Mouse (Mus musculus): ENCODE data around the gene Nexn.
"Not testable (repeated sequence)": the region's sequence is repeated elsewhere in the genome, so short reads cannot be mapped to it uniquely, and the experiment has no call there.

The Nexn gene

DNA sequence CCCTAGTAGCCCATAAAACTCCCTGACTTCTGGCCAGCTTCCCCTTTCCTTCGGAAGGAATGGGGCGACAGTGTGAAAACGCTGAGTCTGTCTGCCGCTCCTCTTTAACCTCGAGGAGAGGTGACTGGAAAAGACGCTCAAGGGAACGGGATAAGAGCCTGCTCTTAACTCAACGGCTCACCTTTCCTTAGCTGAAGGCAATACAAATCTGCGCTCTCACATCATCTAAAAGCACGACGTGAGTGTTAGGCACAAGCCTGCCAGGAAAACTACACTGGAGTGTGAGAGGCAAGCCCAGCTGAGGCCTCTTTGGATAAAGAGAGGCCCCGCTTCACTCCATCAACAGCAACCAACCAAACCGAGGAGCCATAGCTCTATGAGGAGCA, at the start of gene Nexn:
Gene Nexn, minus strand, starts transcription at position 315 of the 386 bp plus-strand sequence.
- no peak for DNase-seq

DNA sequence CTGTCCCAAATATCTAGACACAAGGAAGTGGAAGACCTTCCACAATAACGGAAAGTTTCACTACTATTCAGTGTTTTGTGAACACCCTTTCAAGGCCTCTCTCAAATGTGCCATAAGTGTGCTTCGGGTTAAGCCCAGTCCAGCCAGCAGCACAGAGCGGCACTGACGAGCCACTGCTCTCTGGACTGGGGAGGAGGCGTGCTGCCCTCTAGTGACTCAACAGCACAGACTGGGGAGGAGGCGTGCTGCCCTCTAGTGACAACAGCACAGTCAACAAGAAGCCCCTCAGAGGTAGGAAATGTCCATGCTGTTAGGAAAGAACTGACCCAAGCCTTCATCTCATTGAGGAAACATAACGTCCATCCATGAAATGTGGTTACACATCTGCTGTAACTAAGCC, 49.5 kb upstream of the Nexn start:
- peak; percentile 79 for DNase-seq

DNA sequence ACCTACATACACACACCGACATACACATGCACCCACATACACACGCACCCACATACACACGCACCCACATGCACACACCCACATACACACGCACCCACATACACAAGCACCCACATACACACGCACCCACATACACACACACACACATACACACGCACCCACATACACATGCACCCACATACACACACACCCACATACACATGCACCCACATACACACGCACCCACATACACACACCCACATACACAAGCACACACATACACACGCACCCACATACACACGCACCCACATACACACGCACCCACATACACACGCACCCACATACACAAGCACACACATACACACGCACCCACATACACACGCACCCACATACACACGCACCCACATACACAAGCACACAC, 48.5 kb upstream of the Nexn start:
- not testable (repeated sequence) for DNase-seq

DNA sequence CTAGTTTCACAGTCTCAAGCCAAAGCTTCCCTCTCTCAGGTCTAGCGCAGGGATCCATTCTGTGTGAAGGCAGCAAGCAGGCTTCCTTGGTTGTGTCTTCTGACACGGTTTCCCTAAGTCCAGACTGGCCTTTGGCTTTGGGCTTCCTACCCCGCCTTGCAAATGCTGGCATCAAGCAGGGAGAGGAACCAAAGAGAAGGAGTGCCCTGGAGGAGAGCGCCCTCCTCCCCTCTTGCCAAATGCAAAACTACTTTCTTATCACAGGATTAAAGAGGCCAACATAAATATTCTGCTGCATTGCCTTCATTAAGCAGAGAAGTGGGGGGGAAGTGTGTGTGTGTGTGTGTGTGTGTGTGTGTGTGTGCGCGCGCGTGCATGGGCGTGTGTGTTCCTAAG, 43.1 kb upstream of the Nexn start:
- DNase-seq: no peak

DNA sequence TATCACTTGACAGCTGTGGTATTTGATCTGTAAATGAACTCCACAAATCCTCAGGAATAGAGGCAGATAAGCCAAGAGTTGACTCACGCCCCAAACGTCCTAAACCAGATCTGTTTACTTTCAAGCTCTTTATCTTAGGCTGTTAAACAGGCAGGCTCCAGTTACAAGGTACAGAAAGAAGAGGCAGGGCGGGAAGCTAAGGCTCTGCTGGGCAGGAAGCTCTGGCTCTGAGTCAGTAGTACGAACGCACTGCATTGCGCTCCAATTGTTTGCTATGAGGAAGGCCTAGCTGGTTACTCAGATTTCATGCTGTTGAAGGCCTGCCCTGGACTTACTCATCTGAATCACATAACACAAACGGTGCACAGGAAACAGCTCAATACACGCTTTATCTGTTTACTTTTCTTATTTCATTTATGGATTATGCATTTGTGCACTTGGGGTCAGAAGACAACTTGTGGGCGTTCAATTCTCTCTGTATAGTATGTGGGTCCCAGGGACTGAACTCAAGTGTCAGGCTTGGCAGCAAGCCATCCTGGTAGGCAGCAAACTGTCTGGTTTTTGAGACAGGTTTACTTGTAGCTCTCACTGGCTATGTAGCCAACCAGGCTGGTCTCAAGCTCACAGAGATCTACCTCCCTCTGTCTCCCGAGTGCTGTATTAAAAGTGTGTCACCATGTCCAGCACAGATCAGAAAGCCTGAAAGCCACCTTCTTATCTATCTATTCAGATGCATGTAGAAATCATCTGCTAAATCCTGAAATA, 42.5 kb upstream of the Nexn start:
- DNase-seq: no peak

DNA sequence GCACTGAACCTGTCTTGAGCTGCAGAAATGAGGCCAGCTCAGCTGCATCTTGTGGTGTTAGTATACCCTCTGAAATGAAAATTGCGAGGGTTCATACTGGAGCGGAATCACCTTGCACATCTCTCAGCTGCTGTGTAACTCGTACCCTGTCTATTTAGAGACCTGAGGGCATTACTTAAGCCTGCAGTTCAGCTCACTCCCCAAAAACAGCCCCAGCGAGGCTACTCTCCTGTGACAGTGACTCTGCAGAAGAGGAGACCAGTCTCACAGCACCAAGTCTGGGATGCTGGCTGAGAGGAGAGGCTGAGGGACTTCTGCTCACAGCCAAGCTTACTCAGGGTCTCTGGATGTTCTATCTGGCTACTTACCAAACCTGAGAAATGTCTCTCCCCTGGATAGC, 39.8 kb upstream of the Nexn start:
- no peak for DNase-seq

DNA sequence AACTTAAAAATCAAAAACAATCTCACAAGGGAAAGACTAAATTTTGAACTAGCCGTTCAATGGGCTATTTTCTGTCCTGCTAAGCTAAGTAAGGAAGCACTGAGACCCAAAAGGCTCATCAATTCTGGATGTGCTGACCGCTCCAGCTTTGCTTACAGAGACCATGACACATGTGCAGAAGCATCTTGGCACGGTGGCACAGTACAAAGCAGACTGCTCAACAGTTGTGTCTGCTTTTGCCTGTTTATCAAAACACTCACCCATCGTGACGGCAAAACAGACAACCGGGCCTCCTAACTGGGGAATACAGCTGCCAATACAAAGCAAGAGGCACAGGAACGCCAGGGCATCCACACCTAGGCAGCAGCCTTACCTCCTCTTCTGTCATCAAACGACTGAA, 38.9 kb upstream of the Nexn start:
- DNase-seq: no peak

DNA sequence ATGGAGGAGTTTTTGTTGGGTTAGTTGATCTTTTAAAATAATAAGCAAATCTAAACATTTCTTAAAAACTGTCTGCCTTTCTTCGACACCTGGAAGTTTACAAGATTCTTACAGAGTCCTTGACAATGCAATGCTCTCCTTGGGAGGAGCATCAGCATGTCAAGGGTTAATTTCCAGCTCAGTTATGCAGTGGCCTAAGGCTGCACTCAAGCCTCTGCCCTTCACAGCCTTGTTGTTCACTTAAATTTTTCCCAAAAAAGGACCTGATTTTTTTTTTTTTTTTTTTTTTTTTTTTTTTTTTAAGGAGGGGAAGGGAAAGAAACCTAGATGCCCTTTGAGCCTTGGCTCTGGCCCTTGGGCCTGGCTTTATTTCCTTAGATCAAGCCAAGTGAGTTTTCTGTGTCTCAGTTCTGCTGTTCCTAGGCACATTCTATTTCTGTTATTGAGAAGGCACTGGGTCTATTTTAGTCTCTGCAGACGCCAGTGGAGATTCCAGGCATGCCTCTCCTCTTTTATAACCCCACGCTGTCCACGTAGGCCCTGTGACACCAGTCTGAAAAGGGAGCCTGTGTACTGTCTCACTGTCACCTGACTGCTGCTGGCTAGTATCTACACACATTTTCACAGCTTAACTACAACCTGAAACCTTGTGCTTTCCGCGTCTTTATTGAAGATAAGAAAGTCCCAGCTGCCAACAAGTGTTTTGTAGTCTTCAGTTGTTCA, 38.1 kb upstream of the Nexn start:
- no peak for DNase-seq

DNA sequence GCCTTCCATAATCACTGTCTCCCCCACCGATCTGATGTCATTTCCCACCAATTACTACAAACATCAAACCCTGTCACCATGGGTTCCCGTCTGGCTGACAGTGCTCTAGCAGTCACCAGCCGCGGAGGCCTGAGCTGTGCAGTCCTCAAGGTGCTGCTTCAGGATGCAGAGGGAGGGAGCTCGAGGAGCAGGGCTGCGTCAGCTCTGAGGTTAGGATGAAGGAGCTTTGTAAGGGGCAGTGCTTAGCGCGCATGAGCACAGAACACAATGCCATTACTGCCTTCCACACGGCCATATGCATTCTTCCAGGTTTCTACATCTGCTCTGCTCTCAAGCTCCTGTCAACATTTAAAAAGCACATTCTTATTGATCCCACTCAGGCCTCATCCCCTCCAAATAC, 36.8 kb upstream of the Nexn start:
- no peak for DNase-seq

DNA sequence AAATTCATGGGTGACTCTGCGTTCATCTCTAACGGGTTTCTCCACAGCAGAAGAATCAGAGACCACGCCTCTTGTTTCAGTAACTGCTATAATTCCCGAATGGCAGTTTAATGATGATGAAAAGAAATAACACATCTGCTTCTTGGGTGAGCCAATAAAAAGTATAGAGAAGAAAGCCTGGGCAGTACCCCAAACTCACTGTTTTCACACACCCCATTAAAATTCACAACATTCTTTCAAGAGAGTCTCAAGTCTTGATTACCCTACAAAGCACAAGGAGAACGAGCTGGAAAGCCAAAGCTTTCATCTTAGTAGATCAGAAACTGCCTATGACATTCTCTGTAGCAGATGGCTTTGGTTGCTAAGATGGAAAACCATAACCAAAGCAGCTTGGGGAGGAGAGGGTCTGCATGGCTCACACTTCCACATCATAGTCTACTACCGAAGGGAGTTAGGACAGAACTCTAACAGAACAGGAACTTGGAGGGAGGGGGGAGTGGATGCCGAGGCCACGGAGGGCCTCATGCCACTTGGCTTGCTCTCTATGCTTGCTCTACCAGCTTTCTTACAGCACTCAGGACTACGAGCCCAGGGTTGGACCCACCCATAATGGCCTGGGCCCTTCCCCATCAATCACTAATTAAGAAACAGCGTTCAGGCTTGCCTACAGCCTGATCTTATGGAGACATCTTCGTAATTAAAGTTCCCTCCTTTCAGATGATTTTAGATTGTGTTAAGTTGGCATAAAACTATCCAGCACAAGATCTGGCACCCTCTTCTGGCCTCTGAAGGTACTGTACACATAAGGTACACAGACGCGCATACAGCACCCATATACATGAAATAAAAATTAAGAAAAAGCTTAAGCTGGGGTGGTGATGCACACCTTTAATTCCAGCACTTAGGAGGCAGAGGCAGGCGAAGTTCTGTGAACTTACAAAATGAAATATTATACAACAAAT, 34.5 kb upstream of the Nexn start:
- DNase-seq: no peak

DNA sequence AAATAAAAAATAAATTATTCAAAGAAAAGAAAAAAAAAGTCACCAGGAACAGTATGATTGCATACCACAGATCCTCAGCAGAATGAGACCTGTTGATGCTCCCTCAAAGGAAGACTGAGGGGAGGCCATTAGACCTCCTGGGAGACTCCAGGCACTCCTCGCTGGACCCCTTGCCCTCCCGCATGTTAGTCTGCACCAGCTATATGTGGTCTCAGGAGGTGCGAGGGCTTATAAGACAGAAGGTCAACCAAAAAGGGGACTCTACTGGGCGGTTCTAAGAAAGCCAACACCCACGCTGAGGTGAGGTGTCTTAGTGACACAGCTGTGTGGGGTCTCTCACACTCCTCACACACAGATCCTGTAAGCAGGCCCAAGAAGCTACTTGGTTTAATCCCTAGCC, 29.7 kb upstream of the Nexn start:
- DNase-seq: no peak

DNA sequence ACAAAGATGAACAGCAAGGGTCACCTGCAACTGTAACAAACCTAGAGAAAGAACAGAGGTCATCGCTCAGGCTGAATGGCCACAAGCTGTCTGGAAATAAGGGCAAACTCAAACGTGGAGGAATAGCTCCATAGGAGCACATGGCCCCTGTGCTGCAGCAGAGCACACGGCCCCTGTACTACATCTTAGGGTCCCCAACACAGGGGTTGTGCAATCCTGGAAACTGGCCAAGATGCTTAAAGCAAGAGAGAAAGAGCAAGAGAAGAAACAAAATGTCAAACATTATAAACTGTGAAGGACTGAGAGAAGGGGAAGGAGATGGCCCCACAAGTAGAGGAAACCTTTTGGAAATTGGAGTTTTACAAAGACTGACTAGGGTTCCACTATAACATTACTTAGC, 28.2 kb upstream of the Nexn start:
- DNase-seq: no peak

DNA sequence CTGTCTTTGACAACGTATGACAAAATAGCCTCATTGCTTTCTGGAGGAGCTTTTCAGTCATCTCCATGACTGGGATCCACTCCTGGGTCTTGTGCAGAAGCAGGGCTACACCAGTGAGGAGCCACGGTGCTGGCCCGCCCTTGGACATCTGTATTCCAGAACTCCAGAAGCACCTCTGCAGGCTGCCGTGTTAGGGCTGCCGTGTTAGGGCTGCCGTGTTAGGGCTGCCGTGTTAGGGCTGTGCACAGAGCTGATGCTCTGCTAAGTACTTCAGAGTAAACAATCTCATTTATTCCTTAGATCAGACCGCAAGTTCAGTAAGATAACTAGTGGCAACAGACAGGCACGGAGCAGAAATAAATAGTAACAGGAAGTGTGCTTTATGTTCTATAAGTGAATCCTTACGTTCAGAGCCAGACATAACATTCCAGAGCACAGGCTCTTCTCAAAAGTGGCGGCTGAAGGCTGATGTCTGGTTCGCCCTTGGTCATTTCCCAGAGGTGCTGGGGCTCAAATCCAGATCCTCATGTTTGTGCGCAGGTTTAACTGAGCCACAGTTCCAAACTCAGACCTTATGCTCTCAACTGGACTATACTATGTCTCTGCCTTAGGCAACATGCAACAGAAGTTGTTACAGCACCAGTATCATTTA, 27.5 kb upstream of the Nexn start:
- DNase-seq: no peak

DNA sequence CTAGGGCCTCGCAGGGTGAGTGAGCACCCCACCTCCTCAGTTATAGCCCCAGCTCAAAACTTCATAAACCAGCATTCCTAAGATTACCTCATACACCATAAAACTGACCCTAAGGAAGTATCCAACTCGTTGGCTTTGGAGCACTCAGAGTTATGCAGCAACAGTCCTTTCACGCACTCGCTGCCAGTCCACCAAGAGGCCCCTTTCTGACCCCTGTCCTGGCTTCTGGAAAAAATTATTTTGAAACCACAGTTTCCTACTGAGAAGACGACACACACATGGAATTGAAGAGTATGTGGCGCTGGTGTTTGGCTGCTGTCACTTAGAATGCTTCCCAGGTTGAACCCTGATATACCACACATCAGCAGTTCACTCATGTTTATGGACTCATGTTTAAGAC, 25.7 kb upstream of the Nexn start:
- DNase-seq: no peak

DNA sequence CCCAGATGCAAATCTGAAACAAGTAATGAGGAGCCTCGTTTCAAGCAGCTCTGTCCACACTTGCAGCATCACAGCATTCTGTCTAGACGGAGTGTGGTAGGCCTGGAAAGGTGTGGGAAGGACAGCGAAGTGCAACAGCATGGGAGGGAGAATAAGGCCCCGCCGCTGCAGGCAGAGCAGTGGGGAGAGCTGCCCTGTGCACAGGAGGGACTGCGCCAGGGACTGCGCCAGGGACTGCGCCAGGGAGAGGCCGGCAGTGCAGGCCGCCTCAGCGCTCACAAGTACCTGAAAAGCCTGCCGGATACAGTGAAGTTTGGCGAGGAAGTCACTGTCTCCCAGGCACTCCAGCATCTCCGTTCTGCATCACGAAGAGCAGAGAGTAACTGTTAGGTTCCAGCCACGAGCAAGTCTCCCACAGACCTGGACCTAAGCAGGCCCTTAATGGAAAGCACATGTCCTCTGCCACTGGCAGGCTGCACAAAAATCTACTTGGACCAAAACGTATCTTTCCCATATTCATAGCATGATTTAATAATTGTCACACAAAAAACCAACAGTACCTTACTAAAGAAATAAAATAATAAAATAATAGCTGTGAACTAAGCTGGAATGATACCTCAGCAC, 24.1 kb upstream of the Nexn start:
- no peak for DNase-seq

DNA sequence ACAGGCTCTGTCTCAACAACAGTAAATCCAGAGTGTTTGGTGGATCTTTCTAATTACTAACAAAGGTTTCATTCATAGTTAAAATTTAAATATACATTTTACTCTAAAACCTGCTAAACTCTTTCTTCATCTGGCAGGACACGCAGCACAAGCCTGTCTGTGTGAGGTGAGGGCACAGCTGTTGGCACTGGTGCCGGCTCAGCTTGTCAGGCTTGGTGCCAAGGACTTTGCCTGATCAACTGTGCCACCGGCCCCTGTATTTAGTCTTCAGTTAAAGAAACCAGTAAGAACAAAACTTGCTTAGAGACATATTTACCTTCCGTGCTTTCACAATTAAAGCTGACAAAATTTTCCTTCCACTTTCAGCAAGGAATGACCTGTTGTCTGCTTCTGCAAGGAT, 22.6 kb upstream of the Nexn start:
- no peak for DNase-seq

DNA sequence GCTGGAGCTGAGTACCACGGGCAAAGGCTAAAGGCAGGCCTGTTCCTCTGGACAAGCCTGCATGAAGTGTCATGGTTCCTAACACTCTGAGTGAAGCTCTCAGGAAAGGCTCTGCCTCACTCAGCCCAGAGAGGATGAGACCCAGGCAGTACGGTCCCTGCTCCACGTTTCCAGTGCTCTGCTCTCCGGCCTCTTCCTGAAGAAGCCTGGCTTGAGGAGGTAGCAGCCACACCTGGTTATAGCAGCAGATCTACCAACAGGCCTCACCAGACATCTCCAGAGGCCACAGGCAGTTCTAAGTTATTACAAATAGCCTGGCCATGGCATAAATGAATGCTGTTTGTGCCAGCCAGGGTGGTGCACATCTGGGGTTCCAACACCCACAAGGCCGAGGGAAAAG, 22.1 kb upstream of the Nexn start:
- no peak for DNase-seq

DNA sequence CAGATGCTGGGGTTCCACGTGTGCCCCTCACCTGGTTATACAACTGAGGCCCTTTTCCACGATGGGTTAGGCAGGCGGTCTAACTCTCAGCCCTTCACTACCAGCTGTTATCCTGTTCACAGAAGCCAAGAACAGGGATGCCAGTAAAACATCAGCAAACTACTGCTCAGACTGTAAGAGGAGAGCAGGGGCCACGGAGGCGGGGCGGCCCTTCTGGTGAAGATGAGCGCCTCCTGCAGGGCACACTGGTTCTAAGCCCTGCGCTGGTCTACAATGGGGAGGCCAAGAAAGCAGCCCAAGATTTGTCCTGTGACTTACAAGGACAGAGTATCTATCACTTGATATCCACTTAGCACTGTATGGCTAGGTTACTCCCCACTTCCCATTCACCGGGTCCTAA, 21.7 kb upstream of the Nexn start:
- no peak for DNase-seq

DNA sequence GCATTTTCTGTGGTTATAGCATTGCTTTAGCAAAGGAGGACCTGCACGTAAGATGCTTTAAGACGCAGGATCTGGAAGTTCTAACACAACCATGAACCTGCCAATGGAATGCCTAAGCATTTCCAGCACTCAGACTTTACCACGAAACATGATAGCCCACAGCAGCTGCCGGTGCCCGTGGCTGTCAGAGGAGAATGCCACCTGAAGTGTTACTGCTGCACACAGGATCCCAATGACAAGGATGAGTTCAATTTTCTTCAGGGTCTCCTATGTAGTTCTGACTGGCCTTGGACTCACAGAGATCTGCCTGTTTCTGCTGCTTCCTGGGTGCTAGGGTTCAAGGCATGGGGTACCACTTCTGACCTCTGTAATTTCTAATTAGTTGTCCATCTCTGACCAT, 18.6 kb upstream of the Nexn start:
- no peak for DNase-seq

DNA sequence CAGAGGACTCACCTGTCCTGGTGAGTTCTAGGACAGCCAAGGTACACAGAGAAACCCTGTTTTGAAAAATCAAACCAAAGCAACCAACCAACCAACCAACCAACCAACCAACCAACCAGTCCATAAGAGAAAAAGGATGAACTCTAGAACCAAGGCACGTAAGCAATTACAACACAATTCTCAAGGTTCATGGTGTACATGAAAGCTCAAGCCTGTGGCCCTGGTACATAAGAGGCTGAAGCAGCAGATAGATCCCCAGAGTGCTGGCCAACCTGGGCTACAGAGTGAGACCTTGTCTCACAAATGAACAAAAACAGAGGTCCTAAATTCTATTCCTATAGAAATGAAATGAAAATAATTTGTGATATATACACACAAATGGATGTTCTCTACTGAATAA, 18.2 kb upstream of the Nexn start:
- no peak for DNase-seq

DNA sequence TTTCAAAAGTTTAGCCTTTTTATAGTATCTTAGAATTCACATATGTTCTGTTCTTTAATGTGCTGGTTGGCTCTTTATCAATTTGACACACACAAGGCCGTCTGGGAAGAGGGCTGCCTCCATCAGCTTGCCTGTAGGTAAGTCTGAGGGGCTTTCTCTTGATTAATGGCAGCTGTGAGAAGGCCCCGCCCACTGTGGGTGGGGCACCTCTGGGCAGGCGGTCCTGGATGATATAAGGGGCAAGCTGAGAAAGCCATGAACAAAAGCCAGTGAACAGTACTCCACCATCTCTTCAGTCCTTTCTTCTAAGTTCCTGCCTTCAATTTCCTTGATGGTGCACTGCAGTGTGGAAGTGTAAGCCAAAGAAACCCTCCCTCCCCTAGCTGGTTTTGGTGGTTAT, 16.0 kb upstream of the Nexn start:
- no peak for DNase-seq

DNA sequence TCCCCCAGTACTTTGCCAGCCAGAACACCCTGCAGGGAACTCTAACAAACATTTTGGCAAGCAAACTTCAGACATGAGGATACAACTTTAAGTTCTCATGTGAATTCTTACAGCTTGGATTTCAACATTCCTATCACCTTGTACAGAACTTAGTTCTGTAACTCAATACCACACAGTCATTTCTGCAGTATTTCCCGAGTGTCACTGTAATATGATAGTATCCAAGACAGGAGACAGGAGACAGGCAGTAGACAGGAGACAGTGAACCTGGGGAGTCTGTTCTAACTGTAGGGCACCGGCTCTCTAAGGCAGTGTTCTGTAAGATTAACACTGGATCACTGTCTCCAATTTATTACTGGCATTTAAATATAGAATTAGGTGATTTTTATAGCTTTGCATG, 12.3 kb upstream of the Nexn start:
- DNase-seq: no peak

DNA sequence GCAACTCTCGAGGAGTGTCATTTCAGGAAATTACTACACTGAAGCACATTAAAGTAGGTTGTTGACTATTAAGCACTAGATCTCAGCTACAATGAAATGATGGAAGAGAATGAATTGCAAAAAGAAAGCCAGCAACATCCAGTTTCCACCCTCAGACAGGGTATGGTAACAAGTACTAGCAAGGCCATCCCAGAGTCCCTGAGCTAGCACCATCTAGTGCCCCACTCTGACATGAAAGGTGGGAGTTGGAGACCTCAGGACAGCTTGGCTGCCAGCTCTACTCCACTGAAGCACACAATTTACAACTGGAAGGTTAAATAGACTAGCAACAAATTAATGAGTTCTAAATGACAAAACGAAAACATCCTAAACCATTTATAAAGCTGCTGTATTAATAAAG, 11.8 kb upstream of the Nexn start:
- no peak for DNase-seq

All from thymus, postnatal 25 days (tissue).